Mouse (Mus musculus) layer of hippocampus, adult 9-11 months (tissue): ENCODE data around the gene Gm2a.
"Not testable (repeated sequence)": the region's sequence is repeated elsewhere in the genome, so short reads cannot be mapped to it uniquely, and the experiment has no call there.

Experiments
- DNase-seq: peaks from one replicate; pipeline ENCODE4 v3.0.0; 2022

The Gm2a gene

DNA sequence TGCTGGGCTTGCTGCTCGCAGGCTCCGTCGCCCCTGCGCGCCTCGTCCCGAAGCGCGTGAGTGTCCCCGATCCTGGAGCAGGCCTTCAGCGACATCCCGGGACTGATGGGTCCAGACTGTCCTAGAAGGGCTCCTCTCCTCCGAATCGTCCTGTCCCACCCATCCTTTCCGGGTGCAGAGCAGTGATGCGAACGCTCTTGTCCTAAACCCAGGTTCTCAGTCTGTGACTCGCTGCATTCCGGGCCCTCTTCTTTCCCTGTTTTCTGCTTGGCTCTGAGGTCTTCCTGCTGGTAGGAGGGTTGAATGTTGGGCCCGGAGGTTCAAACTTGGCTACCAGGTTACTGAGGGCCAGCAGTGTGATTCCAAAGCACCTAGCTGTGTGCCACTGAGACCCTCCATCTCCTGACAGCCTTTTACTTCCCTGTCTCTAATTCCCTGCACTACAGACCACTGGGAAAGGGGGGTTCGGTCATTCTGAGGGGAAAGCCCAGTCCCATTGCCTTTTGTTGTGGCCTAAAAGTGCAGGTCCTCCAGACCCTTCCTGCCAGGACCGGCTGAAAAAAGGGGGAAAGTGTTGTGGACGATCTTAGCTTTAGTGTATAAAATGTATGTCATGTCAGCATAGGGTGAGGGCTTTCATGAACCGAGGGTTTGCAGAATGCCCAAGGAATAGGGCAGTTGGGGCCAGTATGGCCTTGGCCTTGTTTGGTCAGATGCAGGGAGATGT lies 437 bp downstream of the Gm2a start:
- no peak for DNase-seq

DNA sequence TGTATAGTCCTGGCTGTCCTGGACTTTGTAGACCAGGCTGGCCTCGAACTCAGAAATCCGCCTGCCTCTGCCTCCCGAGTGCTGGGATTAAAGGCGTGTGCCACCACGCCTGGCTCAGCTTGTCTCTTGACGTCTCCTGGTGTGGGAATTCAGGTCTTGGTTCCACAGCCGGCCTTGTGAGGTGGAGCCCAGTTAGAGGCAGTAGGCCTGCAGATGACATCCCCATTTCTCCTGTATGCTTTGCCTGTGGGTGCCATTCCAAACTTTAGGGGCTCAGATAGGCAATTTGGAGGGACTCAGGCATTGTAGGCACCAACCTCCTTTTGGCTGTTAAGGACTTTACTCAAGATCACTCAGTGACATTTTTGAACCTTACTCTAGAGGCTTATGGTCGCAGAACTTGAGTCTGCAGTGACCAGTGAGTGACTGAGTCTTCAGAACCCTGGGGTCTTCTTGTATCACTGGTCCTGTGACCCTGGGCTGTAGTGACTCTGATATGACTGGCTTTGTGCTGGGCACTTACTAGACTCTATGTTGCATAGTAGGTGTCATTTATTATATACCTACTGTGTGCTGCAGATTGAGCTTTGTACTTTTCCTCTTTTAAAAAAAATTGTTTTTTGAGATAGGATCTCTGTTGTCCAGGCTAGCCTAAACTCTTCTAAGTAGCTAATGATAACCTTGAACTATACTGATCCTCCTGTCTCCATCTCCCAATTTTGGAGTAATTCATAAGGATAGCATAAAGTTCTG lies 1.3 kb downstream of the Gm2a start:
- DNase-seq: no peak

DNA sequence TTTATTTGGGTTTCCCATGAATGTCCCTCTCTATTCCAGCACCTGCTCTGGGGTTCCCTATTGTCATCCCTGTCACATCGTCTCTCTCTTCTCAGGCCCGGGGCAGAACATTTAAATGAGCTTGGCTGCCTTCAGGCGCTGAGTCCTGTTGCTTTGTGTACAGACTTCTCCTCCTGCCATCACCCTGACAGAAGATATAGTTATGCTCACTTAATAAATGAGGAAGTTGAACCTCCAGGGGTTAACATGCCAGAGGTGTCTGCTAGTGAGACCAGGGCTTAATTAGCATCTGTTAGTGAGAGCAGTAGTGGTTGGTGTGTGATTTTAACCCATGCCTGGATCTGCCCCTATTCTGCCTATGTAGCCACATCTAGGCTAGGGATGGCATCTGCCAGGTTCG lies 2.0 kb downstream of the Gm2a start:
- no peak for DNase-seq

DNA sequence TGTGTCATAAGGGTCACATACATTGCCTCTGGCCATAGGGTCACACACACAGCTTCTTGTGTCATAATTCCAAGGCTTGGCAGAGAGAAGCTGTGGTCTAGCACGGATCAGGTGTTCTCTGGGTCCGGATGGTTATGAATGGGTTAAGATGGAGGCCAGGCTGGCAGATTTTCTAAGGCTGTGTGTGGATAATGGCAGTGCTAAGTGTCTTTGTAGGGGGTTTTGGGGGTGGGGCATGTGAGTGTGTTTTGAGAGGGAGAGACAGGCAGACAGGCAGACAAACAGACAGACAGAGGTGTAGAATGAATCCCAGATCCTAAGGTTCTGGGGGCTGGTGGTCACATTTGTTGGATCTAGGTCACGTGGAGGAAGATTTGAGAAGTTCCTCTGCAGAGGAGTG lies 4.1 kb downstream of the Gm2a start:
- DNase-seq: no peak

DNA sequence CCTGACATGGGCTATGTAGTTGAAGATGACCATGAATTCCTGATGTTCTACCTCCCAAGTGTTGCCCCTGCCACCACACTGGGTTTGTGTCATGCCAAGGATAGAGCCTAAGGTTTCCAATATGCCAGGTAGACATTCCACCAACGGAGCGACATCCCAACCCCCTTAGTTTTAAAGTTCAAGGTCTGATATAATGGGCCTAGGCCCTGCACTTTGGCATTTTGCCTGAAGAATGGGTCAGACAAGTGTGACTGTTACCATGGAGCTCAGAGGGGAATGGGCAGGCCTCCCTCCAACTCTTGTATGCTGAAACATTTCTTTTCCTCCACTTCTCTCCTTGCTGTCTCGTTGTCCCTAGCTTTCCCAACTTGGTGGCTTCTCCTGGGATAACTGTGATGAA lies 5.3 kb downstream of the Gm2a start:
- DNase-seq: no peak

DNA sequence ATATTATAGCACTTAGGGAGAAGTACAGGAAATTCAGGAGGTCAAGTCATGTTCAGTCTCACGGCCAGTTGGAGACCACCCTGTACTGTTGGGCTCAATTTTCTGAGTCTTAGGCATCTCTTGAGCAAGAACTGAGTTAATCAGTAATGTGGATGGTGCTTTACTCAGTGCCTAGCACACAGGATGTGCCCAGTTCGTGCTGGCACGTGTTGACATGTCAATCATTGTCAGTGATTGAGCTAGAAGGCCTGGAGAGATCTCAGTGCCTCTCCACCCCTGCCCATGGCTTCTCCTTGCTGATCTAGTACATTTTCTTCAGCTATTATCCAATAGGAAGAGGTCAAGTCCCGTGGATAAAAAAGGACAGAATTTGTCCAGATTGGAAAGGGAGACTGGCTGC lies 7.5 kb downstream of the Gm2a start:
- DNase-seq: no peak

DNA sequence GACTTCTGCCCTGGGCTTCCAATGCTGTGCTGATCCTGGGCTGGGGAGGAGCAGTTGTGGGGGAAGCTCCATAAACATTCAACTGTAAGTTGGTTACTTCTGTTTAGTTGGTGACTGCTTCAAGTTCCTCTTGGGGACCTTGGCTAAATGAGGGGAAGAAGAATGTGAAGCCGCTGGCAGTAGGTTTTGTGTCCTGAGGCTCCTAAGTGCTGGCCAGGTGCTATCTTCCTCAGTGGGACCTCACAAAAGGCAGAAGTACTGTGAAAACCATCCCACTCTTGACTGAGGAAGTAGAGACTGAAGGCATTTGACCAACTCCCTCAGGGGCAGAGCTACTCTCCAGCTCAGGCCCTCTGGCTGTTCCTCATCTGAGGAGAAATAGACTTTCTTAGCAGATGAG lies 8.7 kb downstream of the Gm2a start:
- DNase-seq: no peak

DNA sequence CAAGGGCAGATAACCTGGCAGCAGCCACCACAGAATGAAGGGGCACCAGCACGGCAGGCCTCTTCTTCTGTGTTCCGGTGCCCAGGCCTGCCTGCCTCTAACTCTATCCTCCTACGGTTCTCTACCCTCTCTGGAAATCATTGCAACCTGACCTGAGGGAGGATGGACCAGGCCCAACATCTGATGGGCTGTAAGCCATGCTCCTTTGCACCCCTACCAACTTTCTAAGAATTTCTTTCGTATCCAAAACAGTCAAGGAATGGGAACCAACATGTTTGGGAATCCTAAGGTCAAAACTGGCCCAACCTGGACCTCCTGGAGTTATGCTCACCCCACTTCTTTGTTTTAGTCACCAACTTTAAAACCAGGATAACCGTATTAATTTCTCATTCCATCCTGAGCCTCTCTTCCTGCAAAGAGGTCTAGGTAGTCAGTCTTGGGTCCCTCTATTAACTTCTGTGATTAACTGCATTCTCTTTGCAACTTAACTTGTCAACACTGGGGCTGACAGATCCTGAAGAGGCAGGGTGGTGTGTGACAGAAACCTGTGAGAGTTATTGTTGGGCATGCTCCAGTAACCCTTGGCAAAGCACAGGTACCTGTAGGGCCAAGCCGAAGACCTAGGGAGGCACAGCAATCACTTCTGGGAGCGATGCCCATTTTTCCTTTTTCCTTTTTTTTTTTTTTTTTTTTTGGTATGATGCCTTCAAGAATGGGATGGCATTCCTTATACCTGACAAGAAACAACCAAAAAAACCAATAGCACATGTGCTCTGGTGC lies 11.8 kb downstream of the Gm2a start:
- no peak for DNase-seq

DNA sequence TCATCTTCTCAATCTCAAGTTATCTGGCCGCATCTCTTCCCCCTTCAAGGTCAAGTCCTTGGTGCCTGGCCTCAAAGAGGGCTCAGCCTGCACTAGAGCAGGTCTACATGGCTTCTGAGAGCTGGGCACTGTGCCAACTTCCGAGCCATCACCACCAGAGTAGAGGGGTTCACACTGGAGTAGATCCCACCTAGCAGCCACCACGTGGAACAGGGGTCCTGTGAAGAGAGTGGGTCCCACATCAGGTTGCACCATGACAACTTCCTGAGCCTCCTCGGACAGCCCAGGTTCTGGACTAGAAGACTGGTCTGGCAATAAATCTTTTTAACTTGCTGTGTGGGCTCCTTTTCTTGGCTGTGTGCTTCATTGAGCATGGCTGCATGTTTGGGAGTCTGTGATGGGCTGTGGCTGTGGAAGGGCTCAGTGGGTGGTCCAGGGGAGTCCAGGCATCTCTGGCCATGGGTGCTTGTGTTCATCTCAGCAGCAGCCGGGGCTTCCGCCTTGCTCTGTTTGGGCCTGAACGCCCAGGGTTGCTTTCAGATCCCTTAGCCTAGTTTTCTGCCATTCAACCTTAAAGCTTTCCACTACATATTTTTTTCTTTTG lies 12.8 kb downstream of the Gm2a start:
- DNase-seq: no peak

DNA sequence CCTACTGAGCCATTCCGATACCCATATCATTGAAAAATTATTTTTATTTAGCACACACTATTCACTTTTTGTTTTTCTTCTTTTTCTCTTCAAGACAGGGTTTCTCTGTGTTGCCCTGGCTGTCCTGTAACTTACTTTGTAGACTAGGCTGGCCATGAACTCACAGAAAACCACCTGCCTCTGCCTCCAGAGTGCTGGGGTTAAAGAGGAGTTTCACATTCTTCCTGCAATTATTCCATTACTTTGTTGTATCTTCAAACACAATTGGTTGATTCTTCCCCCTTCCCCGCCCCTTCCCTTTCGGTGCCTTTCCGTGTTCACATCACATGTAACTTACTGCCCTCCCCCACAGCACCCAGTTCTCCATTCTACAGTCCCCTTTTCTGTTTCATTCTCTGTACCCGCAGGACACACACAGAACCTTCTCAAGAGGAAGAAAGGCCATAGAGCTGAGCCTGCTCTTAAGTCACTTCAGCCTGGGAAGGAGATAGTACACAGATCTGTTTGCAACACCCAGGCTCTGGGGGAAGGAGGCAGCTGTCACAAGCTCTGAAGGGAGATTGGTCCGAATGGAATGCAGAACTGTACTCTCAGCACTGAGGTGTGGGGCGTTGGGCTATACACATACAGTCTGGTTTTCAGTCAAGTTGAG lies 15.4 kb downstream of the Gm2a start:
- peak; percentile 78 for DNase-seq

DNA sequence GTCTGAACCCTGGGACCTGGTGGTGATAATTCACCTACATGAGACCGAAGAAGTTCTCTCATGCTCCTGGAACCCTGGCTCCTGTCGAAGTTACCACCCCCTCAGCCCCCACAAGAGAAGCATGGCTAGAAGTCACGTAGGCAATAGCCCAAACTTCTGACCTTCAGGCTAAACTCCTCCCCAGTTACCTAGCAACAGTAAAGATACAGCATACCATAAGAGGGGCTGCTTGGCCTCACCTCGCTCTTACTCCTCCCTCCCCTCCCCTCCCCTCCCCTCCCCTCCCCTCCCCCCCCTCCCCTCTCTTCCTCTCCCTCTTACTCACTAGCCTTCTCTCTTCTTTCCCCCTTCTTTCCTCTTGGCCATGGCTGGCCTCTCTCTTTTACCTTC lies 15.9 kb downstream of the Gm2a start:
- not testable (repeated sequence) for DNase-seq

DNA sequence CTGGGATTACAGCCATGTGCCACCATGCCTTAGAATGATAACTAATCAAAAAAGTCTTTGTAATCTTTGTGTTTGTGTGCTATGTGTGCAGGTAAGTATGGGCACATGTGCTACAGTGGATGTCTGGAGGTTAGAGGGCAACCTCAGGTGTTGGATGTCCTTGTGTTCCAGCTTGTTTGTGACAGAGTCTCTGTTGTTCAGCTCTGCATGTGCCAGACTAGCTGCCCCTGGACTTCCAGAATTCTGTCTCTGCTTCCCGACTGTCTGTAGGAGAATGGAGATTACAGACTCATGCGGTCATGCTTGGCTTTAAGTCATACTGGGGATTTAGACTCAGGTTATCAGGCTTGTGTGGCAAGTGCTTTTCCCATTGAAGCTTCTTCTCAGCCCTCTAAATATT lies 16.4 kb downstream of the Gm2a start:
- DNase-seq: no peak

DNA sequence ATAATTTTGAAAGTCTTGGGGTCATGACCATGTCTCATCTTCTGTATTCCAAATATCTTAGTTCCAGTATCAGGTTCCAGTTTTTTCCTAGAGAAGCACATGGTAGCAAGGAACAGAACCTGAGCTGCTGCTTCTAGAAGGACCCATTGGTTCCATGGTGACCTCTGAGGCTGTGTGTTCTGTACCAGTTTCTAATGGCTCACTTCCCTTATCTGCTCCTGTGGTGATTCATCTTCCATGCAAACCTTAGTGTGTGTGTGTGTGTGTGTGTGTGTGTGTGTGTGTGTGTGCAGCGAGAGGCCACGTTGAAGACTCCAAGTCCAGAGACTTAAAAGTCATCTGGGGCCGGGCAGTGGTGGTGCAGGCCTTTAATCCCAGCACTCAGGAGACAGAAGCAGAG lies 18.1 kb downstream of the Gm2a start:
- no peak for DNase-seq

DNA sequence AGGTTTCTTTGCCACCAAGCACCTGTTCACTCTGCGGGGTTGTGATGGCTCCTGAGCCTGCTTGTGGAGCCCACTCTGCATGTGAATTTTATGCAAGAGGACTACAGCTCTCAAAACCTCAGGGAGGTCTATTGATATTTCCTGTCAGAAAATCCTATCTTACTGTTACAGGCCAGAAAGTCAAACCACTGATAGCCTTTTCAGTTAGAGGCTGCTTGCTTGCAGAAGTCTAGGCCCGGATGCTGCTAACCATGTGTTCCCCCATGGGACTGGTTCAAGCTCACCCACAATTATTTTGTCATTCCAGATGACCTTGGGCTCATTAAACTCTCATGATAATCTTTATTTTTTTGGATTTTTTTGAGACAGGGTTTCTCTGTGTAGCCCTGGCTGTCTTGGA lies 19.1 kb downstream of the Gm2a start:
- no peak for DNase-seq

DNA sequence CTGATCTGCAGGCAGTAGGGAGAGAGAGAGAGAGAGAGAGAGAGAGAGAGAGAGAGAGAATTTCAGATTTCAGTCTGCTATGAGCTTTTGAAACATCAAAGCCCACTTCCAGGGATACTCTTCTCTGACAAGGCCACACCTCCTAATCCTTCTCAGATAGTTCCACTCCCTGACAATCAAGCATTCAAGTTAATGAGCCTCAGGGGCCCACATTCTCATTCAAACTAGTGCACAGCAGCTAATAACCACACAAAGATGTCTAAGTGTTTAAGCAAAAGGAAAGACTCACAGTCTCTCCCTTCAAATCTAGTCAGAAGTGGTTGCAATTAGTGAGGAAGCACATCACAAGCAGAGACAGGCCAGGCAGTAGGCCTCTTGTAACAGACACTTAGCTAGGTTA lies 22.4 kb downstream of the Gm2a start:
- DNase-seq: no peak

DNA sequence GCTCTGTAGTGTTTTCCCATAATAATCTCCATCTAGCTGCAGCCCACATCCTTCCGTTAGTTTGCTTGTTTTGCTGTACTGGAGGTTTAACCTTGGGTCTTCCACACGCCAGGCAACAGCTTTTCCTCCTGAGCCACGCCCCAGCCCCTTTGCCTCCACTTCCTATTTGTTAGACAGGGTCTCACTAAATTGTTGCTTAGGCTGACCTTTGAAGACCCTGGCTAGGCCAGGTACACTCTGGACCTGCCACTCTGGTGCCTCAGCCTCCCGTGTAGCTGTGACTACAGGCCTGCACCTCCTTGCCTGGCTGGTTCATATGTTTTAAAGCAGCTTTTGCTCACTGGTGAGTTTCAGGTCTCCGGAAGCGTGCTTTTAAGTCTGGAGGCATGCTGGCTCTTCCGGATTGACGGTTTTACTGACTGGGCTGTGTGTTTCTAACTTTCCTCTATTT lies 22.9 kb downstream of the Gm2a start:
- no peak for DNase-seq

DNA sequence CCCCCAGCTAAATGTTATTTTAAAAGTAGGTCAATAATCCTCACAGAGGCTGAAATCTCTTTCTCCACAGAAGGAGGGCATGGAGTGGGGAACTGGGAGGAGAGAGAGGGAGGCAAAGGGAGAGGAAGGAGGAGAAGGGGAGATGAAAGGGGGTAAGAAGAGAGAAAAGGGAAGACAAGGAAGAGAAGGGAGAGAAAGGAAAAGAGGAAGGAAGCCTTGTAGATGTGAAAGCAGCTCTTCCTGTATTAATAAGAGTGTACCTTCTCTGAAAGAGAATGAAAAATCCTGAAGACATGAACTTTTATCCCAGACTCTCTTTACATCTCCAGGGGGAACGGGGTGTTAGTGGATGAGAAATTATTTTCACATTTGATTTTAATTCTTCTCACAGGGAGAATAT lies 23.5 kb downstream of the Gm2a start:
- no peak for DNase-seq

DNA sequence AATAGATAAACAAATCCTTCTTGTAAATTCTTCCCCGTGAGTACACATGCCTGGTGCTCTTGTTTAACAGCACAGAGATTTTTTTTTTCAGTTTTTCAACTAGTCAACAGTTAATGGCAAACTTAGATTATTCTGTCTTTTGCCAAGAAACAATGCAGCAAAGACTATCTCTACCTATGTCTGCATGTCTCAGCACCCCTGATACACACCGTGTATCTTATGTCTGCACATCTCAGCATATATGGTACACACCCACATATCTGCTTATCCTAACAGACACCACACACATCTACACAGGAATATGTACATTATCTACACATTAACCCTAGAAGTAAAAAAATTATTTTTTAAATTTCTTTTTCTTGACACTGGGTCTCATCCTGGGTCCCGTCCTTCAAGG lies 28.7 kb downstream of the Gm2a start:
- DNase-seq: no peak

DNA sequence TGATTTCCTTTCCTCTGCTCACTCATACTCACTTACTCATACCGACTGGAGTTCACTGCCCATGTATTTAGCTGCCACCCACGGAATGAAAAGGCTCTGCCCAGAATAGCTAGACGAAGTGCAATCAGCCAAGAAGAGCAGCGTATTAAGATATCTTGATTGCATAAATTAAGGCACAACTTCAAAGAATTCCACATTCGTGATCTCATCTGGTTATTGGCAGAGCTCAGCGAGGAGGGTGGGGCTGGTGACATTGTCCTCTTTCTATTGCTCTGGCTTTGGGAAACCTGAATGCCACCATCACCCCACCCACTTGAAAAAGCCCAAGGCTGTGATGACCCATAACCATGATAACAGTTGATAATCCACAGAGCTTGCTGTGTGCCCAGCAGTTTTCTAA lies 30.0 kb downstream of the Gm2a start:
- DNase-seq: no peak

DNA sequence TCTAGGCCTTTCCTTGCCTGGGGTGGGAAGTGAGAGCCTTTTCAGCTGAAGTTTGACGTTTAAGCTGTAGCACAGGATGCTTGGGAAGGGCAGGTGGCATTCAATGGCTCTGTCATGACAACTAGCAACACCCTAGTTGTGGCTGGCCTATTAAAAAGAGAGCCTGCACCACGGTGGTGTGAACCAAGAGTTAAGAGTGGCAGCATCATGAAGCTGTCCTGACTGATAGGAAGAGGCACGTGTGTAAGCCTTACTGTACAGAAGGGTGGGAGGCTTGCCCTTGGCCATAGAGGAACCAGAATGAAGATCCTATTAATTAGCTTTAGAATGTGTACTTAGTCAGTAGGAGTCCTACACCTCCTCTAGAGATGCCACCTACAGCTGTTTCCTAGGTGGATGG lies 30.5 kb downstream of the Gm2a start:
- DNase-seq: no peak

DNA sequence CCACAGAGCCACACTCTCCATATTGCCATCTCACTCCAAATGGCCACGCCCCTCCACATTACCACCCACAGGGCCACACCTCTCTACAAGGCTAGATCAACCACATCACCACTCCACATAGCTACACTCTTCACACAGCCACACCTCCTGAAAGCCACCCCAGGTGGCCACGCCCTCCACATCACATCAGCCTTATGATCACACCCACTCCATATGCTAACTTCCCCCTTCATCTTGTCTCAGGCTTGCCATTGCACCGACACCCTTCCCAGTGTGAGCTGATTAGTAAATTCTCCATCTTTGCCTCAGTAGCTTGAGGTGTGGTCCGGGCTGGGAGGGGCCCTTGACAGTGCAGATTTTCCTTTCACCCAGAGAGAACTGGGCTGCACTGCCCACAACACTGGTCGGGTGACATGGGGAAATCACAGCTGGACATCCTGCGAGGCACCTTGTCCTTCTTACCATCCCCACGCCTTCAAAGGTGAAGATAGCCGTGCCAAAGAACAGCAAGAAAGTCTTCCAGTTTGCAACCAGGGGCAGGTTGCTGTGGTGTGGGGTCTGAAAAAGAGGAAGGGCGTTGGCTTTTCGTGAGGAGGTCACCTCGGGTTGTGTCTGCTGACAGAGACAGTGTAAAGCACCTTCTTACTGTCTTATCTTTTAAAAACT lies 33.3 kb downstream of the Gm2a start:
- no peak for DNase-seq

DNA sequence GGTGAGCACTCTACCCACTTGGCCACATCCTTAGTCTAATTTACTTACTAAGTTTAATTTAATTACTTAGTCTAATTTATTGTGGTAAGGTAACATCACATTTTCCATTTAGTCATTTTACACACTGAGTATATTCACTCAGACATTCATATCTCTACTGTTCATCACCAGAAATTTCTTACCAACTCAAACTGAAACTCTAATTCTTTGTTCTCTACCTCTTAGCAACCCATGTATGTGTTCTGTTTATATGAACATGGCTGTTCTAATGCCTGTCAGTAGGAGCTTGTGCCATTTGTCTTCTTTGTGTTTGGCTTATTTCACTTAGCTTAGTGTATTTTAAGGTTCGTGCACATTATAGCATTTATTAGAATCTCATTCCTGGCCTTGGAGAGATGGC lies 34.0 kb downstream of the Gm2a start:
- no peak for DNase-seq
